Mouse (Mus musculus): ENCODE measurements around the gene Hk2. TPM values are rescaled to one million over a fixed set of nuclear protein-coding genes. Genes with fewer than 3 reads are reported as not detected.
"Not testable (repeated sequence)": the region's sequence is repeated elsewhere in the genome, so short reads cannot be mapped to it uniquely, and the experiment has no call there.

Hk2 gene
- polyA plus RNA-seq, 1 experiment from 2014 or later = 4.0 TPM

DNA sequence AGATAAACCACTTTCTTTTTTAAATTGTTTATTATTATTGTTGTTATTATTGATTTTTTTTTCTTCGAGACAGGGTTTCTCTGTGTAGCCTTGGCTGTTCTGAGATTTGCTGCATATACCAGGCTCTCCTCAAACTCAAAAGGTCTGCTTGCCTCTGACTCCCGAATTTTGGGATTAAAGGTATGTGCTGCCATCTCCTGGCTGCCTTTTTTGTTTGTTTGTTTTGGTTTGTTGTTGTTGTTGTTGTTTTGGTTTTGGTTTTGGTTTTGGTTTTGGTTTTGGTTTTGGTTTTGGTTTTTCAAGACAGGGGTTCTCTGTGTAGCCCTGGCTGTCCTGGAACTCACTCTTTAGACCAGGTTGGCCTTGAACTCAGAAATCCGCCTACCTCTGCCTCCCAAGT lies 96.6 kb downstream of the Hk2 start:
- H3K9ac ChIP-seq (replicated peaks; ENCODE audit: low read length); H3K4me1 ChIP-seq (ENCODE audit: control insufficient read depth, insufficient read depth, low read length); H3K4me2 ChIP-seq (ENCODE audit: low read length); H3K4me3 ChIP-seq (replicated peaks; ENCODE audit: low read depth, low read length); H3K27ac ChIP-seq (replicated peaks; ENCODE audit: low read depth, low read length); H3K27me3 ChIP-seq (ENCODE audit: control insufficient read depth, insufficient read depth, low read length); ATAC-seq (ENCODE audit: low FRiP score, low TSS enrichment); H3K36me3 ChIP-seq (ENCODE audit: control insufficient read depth, insufficient read depth, low read length); H3K9me3 ChIP-seq (ENCODE audit: control insufficient read depth, low read length); DNase-seq: not testable (repeated sequence)
- WGBS = 80% methylated on average over 3 of the region's 3 CpGs

Other genes starting within 250 kb of the Hk2 start
- gene Pole4, start 69.1 kb downstream of the Hk2 start, polyA plus RNA-seq (2014; fragmentation: Nextera tagmentation; extraction: Ambion mirVana) = 119 and 134 TPM in 2 replicates
- 11.3 and 11.5 TPM in 2 replicates for gene Sema4f, start 165.3 kb upstream of the Hk2 start, polyA plus RNA-seq (2014; fragmentation: Nextera tagmentation; extraction: Ambion mirVana)
- gene M1ap, start 172.4 kb upstream of the Hk2 start, polyA plus RNA-seq (2014; fragmentation: Nextera tagmentation; extraction: Ambion mirVana) = 0.28 TPM in 1 of 2 replicates, not detected in the other